Mouse (Mus musculus) brain, adult 2 months (tissue): ENCODE data around the gene Sdhb.
A peak's percentile ranks its signal among the peaks of the same experiment; 100 is the strongest.

Experiments
- DNase-seq: peaks from one replicate; pipeline ENCODE4 v3.0.0; 2011; ENCODE audit warnings: low read depth, low spot score

Gene Sdhb

GRCm38 (mm10) chr4:140977886-140978692, 17.1 kb downstream of the Sdhb start:
- no peak for DNase-seq

GRCm38 (mm10) chr4:140981605-140982004, 20.6 kb downstream of the Sdhb start:
- DNase-seq, result peak; percentile 29

- DNase-seq, result no peak
Observed at GRCm38 (mm10) chr4:140982808-140983207, 21.8 kb downstream of the Sdhb start.

GRCm38 (mm10) chr4:140983442-140983841, 22.4 kb downstream of the Sdhb start:
- DNase-seq, result peak; percentile 67

GRCm38 (mm10) chr4:140984544-140984943, 23.5 kb downstream of the Sdhb start:
- DNase-seq, result no peak

GRCm38 (mm10) chr4:140986024-140986710, 25.2 kb downstream of the Sdhb start:
- DNase-seq, result no peak

GRCm38 (mm10) chr4:140986711-140987395, 25.9 kb downstream of the Sdhb start, which contains the start of gene Atp13a2:
Atp13a2 (plus strand) TSS chr4:140986873.
- peak; percentile 96 for DNase-seq

GRCm38 (mm10) chr4:140987476-140987875, 26.5 kb downstream of the Sdhb start:
- no peak for DNase-seq

- peak; percentile 24 for DNase-seq
Observed at GRCm38 (mm10) chr4:140988706-140989290, 27.8 kb downstream of the Sdhb start.

- no peak for DNase-seq
Observed at GRCm38 (mm10) chr4:140989447-140989846, 28.4 kb downstream of the Sdhb start.

- DNase-seq, result no peak
Observed at GRCm38 (mm10) chr4:140992215-140992614, 31.2 kb downstream of the Sdhb start.

GRCm38 (mm10) chr4:140993846-140994245, 32.8 kb downstream of the Sdhb start:
- DNase-seq, result no peak

GRCm38 (mm10) chr4:140995811-140996210, 34.8 kb downstream of the Sdhb start:
- no peak for DNase-seq

- no peak for DNase-seq
Observed at GRCm38 (mm10) chr4:140996812-140997211, 35.8 kb downstream of the Sdhb start.

- DNase-seq, result no peak
Observed at GRCm38 (mm10) chr4:141005983-141006382, 45.0 kb downstream of the Sdhb start.

- no peak for DNase-seq
Observed at GRCm38 (mm10) chr4:141008028-141008427, 47.0 kb downstream of the Sdhb start.

- DNase-seq, result no peak
Observed at GRCm38 (mm10) chr4:141010118-141010517, 49.1 kb downstream of the Sdhb start, which contains the start of gene Mfap2. Mfap2 (plus strand) TSS chr4:141010418.

- DNase-seq, result no peak
Observed at GRCm38 (mm10) chr4:141010526-141010925, 49.5 kb downstream of the Sdhb start.

GRCm38 (mm10) chr4:141010941-141011429, 50.0 kb downstream of the Sdhb start:
- DNase-seq, result no peak

GRCm38 (mm10) chr4:141011556-141012328, 50.7 kb downstream of the Sdhb start:
- DNase-seq, result peak; percentile 85

GRCm38 (mm10) chr4:141012558-141012957, 51.6 kb downstream of the Sdhb start:
- DNase-seq, result peak; percentile 62
